Mouse (Mus musculus) forebrain, embryonic 13.5 days (tissue): ENCODE data around the gene Phrf1. TPM values are rescaled to one million over a fixed set of nuclear protein-coding genes. Genes with fewer than 3 reads are reported as not detected.

Experiments
- ATAC-seq: fragments of 200-750 bp; cut with Nextera tagmentation; 2 replicates; pipeline ENCODE4 v1.8.0; 2017
- H3K27ac ChIP-seq: fragments of 300-500 bp; sonication (generic); 2 replicates; pipeline ENCODE4 v1.5.1; 2015; ENCODE audit warnings: inconsistent platforms, mild to moderate bottlenecking, moderate library complexity
- H3K27me3 ChIP-seq: fragments of 300-500 bp; sonication (generic); 2 replicates; pipeline ENCODE4 v1.6.1; 2015; ENCODE audit warnings: mild to moderate bottlenecking, inconsistent platforms
- H3K36me3 ChIP-seq: fragments of 300-500 bp; sonication (generic); 2 replicates; pipeline ENCODE4 v1.6.1; 2015; ENCODE audit warnings: mild to moderate bottlenecking, inconsistent platforms; ENCODE audit not compliant: poor library complexity, severe bottlenecking
- H3K4me1 ChIP-seq: fragments of 300-500 bp; sonication (generic); 2 replicates; pipeline ENCODE4 v1.6.1; 2015; ENCODE audit warnings: inconsistent platforms
- H3K4me2 ChIP-seq: fragments of 300-500 bp; sonication (generic); 2 replicates; pipeline ENCODE4 v1.6.1; 2015; ENCODE audit warnings: inconsistent platforms, mild to moderate bottlenecking, moderate library complexity
- H3K4me3 ChIP-seq: fragments of 300-500 bp; sonication (generic); 2 replicates; pipeline ENCODE4 v1.5.1; 2015; ENCODE audit warnings: mild to moderate bottlenecking, inconsistent platforms
- H3K9ac ChIP-seq: fragments of 300-500 bp; sonication (generic); 2 replicates; pipeline ENCODE4 v1.6.1; 2015; ENCODE audit warnings: mild to moderate bottlenecking, inconsistent platforms
- H3K9me3 ChIP-seq: fragments of 300-500 bp; sonication (generic); replicated peaks from 2 replicates; pipeline ENCODE4 v1.6.1; 2016; ENCODE audit warnings: inconsistent platforms
- WGBS: fragments of 180-500 bp; shearing (Covaris S2); methylation state at CpG from one replicate; pipeline ENCODE4 v1.1.7; 2015; 5-methylcytosine and 5-hydroxymethylcytosine counted together
- polyA plus RNA-seq: library from polyadenylated mRNA; unstranded; fragments of >200 nt; fragmentation: Nextera tagmentation; extraction: Ambion mirVana; gene quantifications from 2 replicates; pipeline ENCODE4 v1.2.1, GENCODE M21; 2015

Phrf1 gene
- polyA plus RNA-seq, 1 experiment from 2014 or later: 82.4 TPM

GRCm38 (mm10) chr7:141215101-141215879 lies 13.3 kb upstream of the Phrf1 start, which contains the start of gene Rassf7:
Gene Rassf7 (plus strand): TSS chr7:141215860.
- Histone ChIP-seq H3K36me3 (peaks cover 12% of the 10 kb centered on the region), H3K4me3 (peak within 1 kb of the TSS; percentile 70), H3K27me3 (no peaks in the 10 kb centered on the region), H3K9me3 (no peaks in the 10 kb centered on the region), H3K27ac (peak within 1 kb of the TSS; percentile 88), H3K4me2 (peak within 1 kb of the TSS; percentile 97), H3K4me1 (peaks cover 22% of the 10 kb centered on the region), H3K9ac (peak within 1 kb of the TSS; percentile 79)
- under 1% methylated on average over 41 of the region's 41 CpGs for WGBS
- peak; percentile 96 for ATAC-seq

GRCm38 (mm10) chr7:141215880-141216733 lies 12.5 kb upstream of the Phrf1 start:
- Histone ChIP-seq H3K27ac (peak overlapping the region; percentile 48; the same call in 1 of the 2 replicates), H3K4me2 (peak overlapping the region; percentile 97), H3K9me3 (no peaks in the 10 kb centered on the region), H3K27me3 (no peaks in the 10 kb centered on the region), H3K36me3 (peaks cover 12% of the 10 kb centered on the region), H3K9ac (peak overlapping the region; percentile 79), H3K4me3 (peak overlapping the region; percentile 70), H3K4me1 (peaks cover 28% of the 10 kb centered on the region)
- under 1% methylated on average over 40 of the region's 42 CpGs for WGBS
- peak; percentile 65 for ATAC-seq

- H3K27me3 ChIP-seq: no peaks in the 10 kb centered on the region
- peaks cover 32% of the 10 kb centered on the region for H3K4me1 ChIP-seq
- H3K4me3 ChIP-seq: peak overlapping the region; percentile 70
- H3K9me3 ChIP-seq: no peaks in the 10 kb centered on the region
- WGBS: 86% methylated on average over 11 of the region's 11 CpGs
- peak overlapping the region; percentile 79; the same call in 1 of the 2 replicates for H3K9ac ChIP-seq
- no peak overlapping the region for H3K27ac ChIP-seq
- ATAC-seq: no peak
- H3K36me3 ChIP-seq: peaks cover 12% of the 10 kb centered on the region
- H3K4me2 ChIP-seq: peak overlapping the region; percentile 97
These were observed 11.7 kb upstream of the Phrf1 start for GRCm38 (mm10) chr7:141216894-141217293.

DNA sequence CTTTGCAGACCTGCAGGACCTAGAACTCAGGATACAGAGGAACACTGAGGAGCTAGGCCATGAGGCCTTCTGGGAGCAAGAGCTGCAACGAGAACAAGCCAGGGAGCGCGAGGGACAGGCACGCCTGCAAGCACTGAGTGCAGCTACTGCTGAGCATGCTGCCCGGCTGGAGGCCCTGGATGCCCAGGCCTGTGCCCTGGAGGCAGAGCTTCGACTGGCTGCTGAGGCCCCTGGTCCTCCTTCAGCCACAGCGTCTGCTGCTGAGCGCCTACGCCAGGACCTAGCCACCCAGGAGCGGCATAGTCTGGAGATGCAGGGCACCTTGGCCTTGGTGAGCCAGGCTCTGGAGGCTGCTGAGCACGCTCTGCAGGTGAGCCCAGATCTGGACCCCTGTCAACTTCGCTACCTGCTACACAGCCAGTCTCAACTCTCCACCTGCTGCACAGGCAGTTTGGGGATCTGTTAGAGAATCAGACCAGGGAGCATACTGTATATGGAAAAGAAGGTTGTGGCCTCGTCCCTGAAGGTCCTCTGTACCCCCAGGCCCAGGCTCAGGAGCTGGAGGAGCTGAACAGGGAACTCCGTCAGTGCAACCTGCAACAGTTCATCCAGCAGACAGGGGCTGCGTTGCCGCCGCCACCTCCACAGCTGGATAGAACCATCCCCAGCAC lies 11.1 kb upstream of the Phrf1 start:
- Histone ChIP-seq H3K9me3 (no peaks in the 10 kb centered on the region), H3K9ac (0 out of 2 replicates have a peak overlapping the region, but pooled peaks have one; percentile 79), H3K4me3 (no peak overlapping the region), H3K27ac (no peak overlapping the region), H3K4me1 (peaks cover 38% of the 10 kb centered on the region), H3K27me3 (no peaks in the 10 kb centered on the region), H3K36me3 (peaks cover 12% of the 10 kb centered on the region), H3K4me2 (no peak overlapping the region)
- no peak for ATAC-seq
- 91% methylated on average over 17 of the region's 17 CpGs for WGBS

DNA sequence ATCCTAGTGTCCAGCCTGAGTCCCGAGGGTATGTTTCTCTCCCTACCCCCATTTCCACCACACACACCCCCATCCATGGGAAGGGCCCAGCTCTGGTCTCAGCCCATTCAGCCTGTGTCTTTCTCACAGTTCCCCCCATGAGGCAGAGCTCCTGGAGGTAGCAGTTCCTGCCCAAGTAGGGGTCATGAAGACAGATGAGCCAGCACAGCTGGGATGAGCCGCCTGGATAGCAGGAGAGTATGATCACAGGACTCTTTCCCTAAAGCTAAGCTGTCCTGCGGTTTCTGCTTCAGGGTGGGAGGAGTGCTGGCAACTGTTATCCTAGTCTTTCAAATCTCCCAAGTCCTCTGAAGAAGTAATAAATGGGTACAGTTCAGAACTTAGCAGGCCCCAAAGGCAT lies 10.4 kb upstream of the Phrf1 start:
- no peak overlapping the region for H3K4me2 ChIP-seq
- H3K27me3 ChIP-seq: no peaks in the 10 kb centered on the region
- ATAC-seq: no peak
- no peaks in the 10 kb centered on the region for H3K9me3 ChIP-seq
- H3K4me1 ChIP-seq: peaks cover 41% of the 10 kb centered on the region
- 77% methylated on average over 3 of the region's 3 CpGs for WGBS
- peaks cover 12% of the 10 kb centered on the region for H3K36me3 ChIP-seq
- H3K4me3 ChIP-seq: no peak overlapping the region
- no peak overlapping the region for H3K27ac ChIP-seq
- no peak overlapping the region for H3K9ac ChIP-seq

- Histone ChIP-seq H3K4me3 (no peak overlapping the region), H3K27ac (no peak overlapping the region), H3K27me3 (no peaks in the 10 kb centered on the region), H3K36me3 (peaks cover 12% of the 10 kb centered on the region), H3K9ac (no peak overlapping the region), H3K9me3 (no peaks in the 10 kb centered on the region), H3K4me2 (no peak overlapping the region), H3K4me1 (peaks cover 41% of the 10 kb centered on the region)
- ATAC-seq: no peak
- 92% methylated on average over 5 of the region's 5 CpGs for WGBS
These were observed 9.9 kb upstream of the Phrf1 start for GRCm38 (mm10) chr7:141218557-141219133.

- no peaks in the 10 kb centered on the region for H3K9me3 ChIP-seq
- no peak overlapping the region for H3K4me2 ChIP-seq
- no peaks in the 10 kb centered on the region for H3K27me3 ChIP-seq
- H3K4me3 ChIP-seq: no peak overlapping the region
- ATAC-seq: no peak
- H3K27ac ChIP-seq: no peak overlapping the region
- peaks cover 12% of the 10 kb centered on the region for H3K36me3 ChIP-seq
- no peak overlapping the region for H3K9ac ChIP-seq
- WGBS: 94% methylated on average over 1 of the region's 1 CpGs
- peaks cover 41% of the 10 kb centered on the region for H3K4me1 ChIP-seq
These were observed 9.0 kb upstream of the Phrf1 start for GRCm38 (mm10) chr7:141219558-141220099.

- no peak for ATAC-seq
- no peaks in the 10 kb centered on the region for H3K9me3 ChIP-seq
- H3K4me1 ChIP-seq: peaks cover 35% of the 10 kb centered on the region
- no peak overlapping the region for H3K4me3 ChIP-seq
- WGBS: 85% methylated on average over 1 of the region's 1 CpGs
- H3K4me2 ChIP-seq: peak overlapping the region; percentile 79
- H3K9ac ChIP-seq: no peak overlapping the region
- H3K36me3 ChIP-seq: peaks cover 12% of the 10 kb centered on the region
- no peaks in the 10 kb centered on the region for H3K27me3 ChIP-seq
- H3K27ac ChIP-seq: no peak overlapping the region
These were observed 8.2 kb upstream of the Phrf1 start for GRCm38 (mm10) chr7:141220377-141220776.

DNA sequence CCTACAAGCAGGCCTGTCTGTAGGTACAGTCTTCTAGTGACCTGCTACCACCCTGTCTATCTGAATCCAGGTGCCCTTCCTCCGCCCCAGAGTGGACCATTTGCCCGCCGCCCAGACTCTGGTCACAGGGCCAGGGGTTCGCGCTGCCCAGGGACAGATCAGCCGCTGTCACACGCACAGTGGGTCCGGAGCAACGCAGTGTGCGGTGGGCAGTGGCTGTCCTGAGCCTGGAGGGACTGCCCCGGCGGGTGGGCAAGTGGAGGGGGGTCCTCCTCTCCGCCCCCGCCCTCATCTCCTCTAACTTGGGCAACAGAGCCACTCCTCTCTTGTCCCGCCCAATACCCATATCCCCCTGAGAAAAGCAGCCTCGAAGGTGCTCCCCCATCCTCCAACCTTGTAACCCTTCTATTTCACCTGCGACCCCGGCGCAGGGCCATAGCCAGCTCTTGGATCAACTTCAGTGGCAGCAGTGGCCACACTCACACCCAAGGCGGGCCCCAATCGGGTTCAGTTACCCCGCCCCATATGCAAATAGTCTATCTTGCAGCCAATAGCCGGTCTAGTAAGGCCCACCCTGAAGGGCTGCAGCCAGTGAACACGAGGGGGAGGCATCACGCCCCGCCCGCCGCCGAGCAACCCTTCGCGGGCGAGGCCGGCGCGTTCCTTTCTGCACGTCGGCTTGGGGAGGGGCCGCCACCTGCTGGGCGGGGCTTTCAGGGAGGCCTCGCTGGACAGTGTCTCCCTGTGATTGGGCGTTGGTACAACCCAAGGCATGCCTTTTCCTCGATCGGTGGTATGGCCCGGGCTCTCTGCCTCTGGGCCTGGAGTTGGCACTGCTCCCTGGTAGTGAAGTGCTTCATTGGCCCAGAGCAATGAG lies 7.1 kb upstream of the Phrf1 start:
- peak; percentile 97 for ATAC-seq

GRCm38 (mm10) chr7:141222126-141222467 lies 6.5 kb upstream of the Phrf1 start:
- ATAC-seq: no peak
- Histone ChIP-seq H3K9me3 (no peaks in the 10 kb centered on the region), H3K4me2 (peak overlapping the region; percentile 79), H3K36me3 (peaks cover 12% of the 10 kb centered on the region), H3K9ac (peak overlapping the region; percentile 51), H3K4me3 (peak overlapping the region; percentile 43), H3K4me1 (peaks cover 25% of the 10 kb centered on the region), H3K27ac (peak overlapping the region; percentile 74), H3K27me3 (no peaks in the 10 kb centered on the region)
- 11% methylated on average over 8 of the region's 8 CpGs for WGBS

More for the DNA sequence above, 7.1 kb upstream of the Phrf1 start:
- H3K9ac ChIP-seq: peak overlapping the region; percentile 68
- peak overlapping the region; percentile 74 for H3K27ac ChIP-seq
- 1% methylated on average over 43 of the region's 44 CpGs for WGBS
- H3K36me3 ChIP-seq: peaks cover 12% of the 10 kb centered on the region
- peak overlapping the region; percentile 79 for H3K4me2 ChIP-seq
- H3K4me3 ChIP-seq: peak overlapping the region; percentile 43
- no peaks in the 10 kb centered on the region for H3K27me3 ChIP-seq
- H3K4me1 ChIP-seq: peaks cover 29% of the 10 kb centered on the region
- no peaks in the 10 kb centered on the region for H3K9me3 ChIP-seq
